Mouse (Mus musculus): ENCODE measurements around the gene Auh. TPM values are rescaled to one million over a fixed set of nuclear protein-coding genes. Genes with fewer than 3 reads are reported as not detected.

Auh gene
- polyA plus RNA-seq, 1 experiment = 30.9 TPM

GRCm38 (mm10) chr13:52976130-52976509 is 46.6 kb upstream of the Auh start:
- no peak overlapping the region for H3K4me3 ChIP-seq (ENCODE audit: low read depth, low read length)
- no peaks in the 10 kb centered on the region for H3K4me1 ChIP-seq (ENCODE audit: control insufficient read depth, insufficient read depth, low read length)
- H3K9me3 ChIP-seq (replicated peaks; ENCODE audit: control insufficient read depth, insufficient read depth, low read length, poor library complexity, severe bottlenecking) = no peaks in the 10 kb centered on the region
- no peak overlapping the region for H3K9ac ChIP-seq (ENCODE audit: low read depth, poor library complexity, severe bottlenecking)
- peaks cover 17% of the 10 kb centered on the region for H3K27me3 ChIP-seq (ENCODE audit: control insufficient read depth, insufficient read depth, low read length, poor library complexity, severe bottlenecking)
- TF ChIP-seq CTCF (IDR thresholded peaks at IDR 0.05; ENCODE audit: low read depth, low read length) (no peak), POLR2A (IDR thresholded peaks at IDR 0.05; ENCODE audit: insufficient read depth, low read length) (no peak), EP300 (IDR thresholded peaks at IDR 0.05; ENCODE audit: insufficient read depth, low read depth, low read length) (no peak)
- no peak overlapping the region for H3K27ac ChIP-seq (ENCODE audit: insufficient read depth, low read length)
- H3K36me3 ChIP-seq (ENCODE audit: control insufficient read depth, insufficient read depth, low read length, poor library complexity, severe bottlenecking) = no peaks in the 10 kb centered on the region

GRCm38 (mm10) chr13:52974676-52975075 is 45.2 kb upstream of the Auh start:
- TF ChIP-seq POLR2A (IDR thresholded peaks at IDR 0.05; ENCODE audit: insufficient read depth, low read length) = no peak
- no peak for TF ChIP-seq CTCF (IDR thresholded peaks at IDR 0.05; ENCODE audit: low read depth, low read length)
- no peak for TF ChIP-seq EP300 (IDR thresholded peaks at IDR 0.05; ENCODE audit: insufficient read depth, low read depth, low read length)
- Histone ChIP-seq H3K9me3 (replicated peaks; ENCODE audit: control insufficient read depth, insufficient read depth, low read length, poor library complexity, severe bottlenecking) (no peaks in the 10 kb centered on the region), H3K4me3 (ENCODE audit: low read depth, low read length) (no peak overlapping the region), H3K4me1 (ENCODE audit: control insufficient read depth, insufficient read depth, low read length) (no peaks in the 10 kb centered on the region), H3K27me3 (ENCODE audit: control insufficient read depth, insufficient read depth, low read length, poor library complexity, severe bottlenecking) (peaks cover 17% of the 10 kb centered on the region), H3K36me3 (ENCODE audit: control insufficient read depth, insufficient read depth, low read length, poor library complexity, severe bottlenecking) (no peaks in the 10 kb centered on the region), H3K9ac (ENCODE audit: low read depth, poor library complexity, severe bottlenecking) (no peak overlapping the region), H3K27ac (ENCODE audit: insufficient read depth, low read length) (no peak overlapping the region)

GRCm38 (mm10) chr13:52973427-52973826 is 43.9 kb upstream of the Auh start:
- TF ChIP-seq CTCF (IDR thresholded peaks at IDR 0.05; ENCODE audit: low read depth, low read length) (no peak), EP300 (IDR thresholded peaks at IDR 0.05; ENCODE audit: insufficient read depth, low read depth, low read length) (no peak), POLR2A (IDR thresholded peaks at IDR 0.05; ENCODE audit: insufficient read depth, low read length) (no peak)
- H3K27me3 ChIP-seq (ENCODE audit: control insufficient read depth, insufficient read depth, low read length, poor library complexity, severe bottlenecking) = peaks cover 8% of the 10 kb centered on the region
- H3K9ac ChIP-seq (ENCODE audit: low read depth, poor library complexity, severe bottlenecking) = no peak overlapping the region
- H3K36me3 ChIP-seq (ENCODE audit: control insufficient read depth, insufficient read depth, low read length, poor library complexity, severe bottlenecking) = no peaks in the 10 kb centered on the region; the same call in 1 of the 2 replicates
- H3K27ac ChIP-seq (ENCODE audit: insufficient read depth, low read length) = no peak overlapping the region
- H3K4me3 ChIP-seq (ENCODE audit: low read depth, low read length) = no peak overlapping the region
- H3K4me1 ChIP-seq (ENCODE audit: control insufficient read depth, insufficient read depth, low read length) = no peaks in the 10 kb centered on the region
- H3K9me3 ChIP-seq (replicated peaks; ENCODE audit: control insufficient read depth, insufficient read depth, low read length, poor library complexity, severe bottlenecking) = no peaks in the 10 kb centered on the region

GRCm38 (mm10) chr13:52972626-52973025 is 43.1 kb upstream of the Auh start:
- Histone ChIP-seq H3K9ac (ENCODE audit: low read depth, poor library complexity, severe bottlenecking) (no peak overlapping the region), H3K27me3 (ENCODE audit: control insufficient read depth, insufficient read depth, low read length, poor library complexity, severe bottlenecking) (0 out of 2 replicates have a peak, but pooled peaks cover 2% of the 10 kb centered on the region), H3K9me3 (replicated peaks; ENCODE audit: control insufficient read depth, insufficient read depth, low read length, poor library complexity, severe bottlenecking) (no peaks in the 10 kb centered on the region), H3K27ac (ENCODE audit: insufficient read depth, low read length) (no peak overlapping the region), H3K4me1 (ENCODE audit: control insufficient read depth, insufficient read depth, low read length) (no peaks in the 10 kb centered on the region), H3K36me3 (ENCODE audit: control insufficient read depth, insufficient read depth, low read length, poor library complexity, severe bottlenecking) (no peaks in the 10 kb centered on the region; the same call in 1 of the 2 replicates), H3K4me3 (ENCODE audit: low read depth, low read length) (no peak overlapping the region)
- no peak for TF ChIP-seq CTCF (IDR thresholded peaks at IDR 0.05; ENCODE audit: low read depth, low read length)
- TF ChIP-seq EP300 (IDR thresholded peaks at IDR 0.05; ENCODE audit: insufficient read depth, low read depth, low read length) = no peak
- TF ChIP-seq POLR2A (IDR thresholded peaks at IDR 0.05; ENCODE audit: insufficient read depth, low read length) = no peak

GRCm38 (mm10) chr13:52970876-52971275 is 41.4 kb upstream of the Auh start:
- Histone ChIP-seq H3K9me3 (replicated peaks; ENCODE audit: control insufficient read depth, insufficient read depth, low read length, poor library complexity, severe bottlenecking) (no peaks in the 10 kb centered on the region), H3K4me3 (ENCODE audit: low read depth, low read length) (no peak overlapping the region), H3K27me3 (ENCODE audit: control insufficient read depth, insufficient read depth, low read length, poor library complexity, severe bottlenecking) (no peaks in the 10 kb centered on the region), H3K4me1 (ENCODE audit: control insufficient read depth, insufficient read depth, low read length) (no peaks in the 10 kb centered on the region), H3K9ac (ENCODE audit: low read depth, poor library complexity, severe bottlenecking) (no peak overlapping the region), H3K27ac (ENCODE audit: insufficient read depth, low read length) (no peak overlapping the region), H3K36me3 (ENCODE audit: control insufficient read depth, insufficient read depth, low read length, poor library complexity, severe bottlenecking) (no peaks in the 10 kb centered on the region; the same call in 1 of the 2 replicates)
- TF ChIP-seq EP300 (IDR thresholded peaks at IDR 0.05; ENCODE audit: insufficient read depth, low read depth, low read length) (no peak), POLR2A (IDR thresholded peaks at IDR 0.05; ENCODE audit: insufficient read depth, low read length) (no peak), CTCF (IDR thresholded peaks at IDR 0.05; ENCODE audit: low read depth, low read length) (no peak)

GRCm38 (mm10) chr13:52962922-52963321 is 33.4 kb upstream of the Auh start:
- Histone ChIP-seq H3K27me3 (ENCODE audit: control insufficient read depth, insufficient read depth, low read length, poor library complexity, severe bottlenecking) (no peaks in the 10 kb centered on the region), H3K4me1 (ENCODE audit: control insufficient read depth, insufficient read depth, low read length) (no peaks in the 10 kb centered on the region), H3K9ac (ENCODE audit: low read depth, poor library complexity, severe bottlenecking) (no peak overlapping the region), H3K27ac (ENCODE audit: insufficient read depth, low read length) (no peak overlapping the region), H3K36me3 (ENCODE audit: control insufficient read depth, insufficient read depth, low read length, poor library complexity, severe bottlenecking) (no peaks in the 10 kb centered on the region; the same call in 1 of the 2 replicates), H3K4me3 (ENCODE audit: low read depth, low read length) (no peak overlapping the region), H3K9me3 (replicated peaks; ENCODE audit: control insufficient read depth, insufficient read depth, low read length, poor library complexity, severe bottlenecking) (no peaks in the 10 kb centered on the region; the same call in 1 of the 2 replicates)
- no peak for TF ChIP-seq EP300 (IDR thresholded peaks at IDR 0.05; ENCODE audit: insufficient read depth, low read depth, low read length)
- TF ChIP-seq POLR2A (IDR thresholded peaks at IDR 0.05; ENCODE audit: insufficient read depth, low read length) = no peak
- no peak for TF ChIP-seq CTCF (IDR thresholded peaks at IDR 0.05; ENCODE audit: low read depth, low read length)

All from ES-Bruce4 (cell line).